Mouse (Mus musculus) intestine, embryonic 15.5 days (tissue): ENCODE data around the gene Smad9. TPM values are rescaled to one million over a fixed set of nuclear protein-coding genes. Genes with fewer than 3 reads are reported as not detected.

Experiments
- ATAC-seq: fragments of 200-750 bp; cut with Nextera tagmentation; 2 replicates; pipeline ENCODE4 v1.8.0; 2017; ENCODE audit warnings: moderate TSS enrichment, moderate library complexity
- H3K27ac ChIP-seq: fragments of 300-500 bp; sonication (generic); 2 replicates; pipeline ENCODE4 v1.5.1; 2015; ENCODE audit warnings: mild to moderate bottlenecking, inconsistent platforms
- H3K27me3 ChIP-seq: fragments of 300-500 bp; sonication (generic); replicated peaks from 2 replicates; pipeline ENCODE4 v1.6.1; 2015; ENCODE audit warnings: inconsistent platforms
- H3K36me3 ChIP-seq: fragments of 300-500 bp; sonication (generic); 2 replicates; pipeline ENCODE4 v1.6.1; 2015; ENCODE audit warnings: inconsistent platforms
- H3K4me1 ChIP-seq: fragments of 300-500 bp; sonication (generic); replicated peaks from 2 replicates; pipeline ENCODE4 v1.6.1; 2015; ENCODE audit warnings: inconsistent platforms
- H3K4me2 ChIP-seq: fragments of 300-500 bp; sonication (generic); replicated peaks from 2 replicates; pipeline ENCODE4 v1.6.1; 2015; ENCODE audit warnings: mild to moderate bottlenecking, inconsistent platforms
- H3K4me3 ChIP-seq: fragments of 300-500 bp; sonication (generic); replicated peaks from 2 replicates; pipeline ENCODE4 v1.5.1; 2015; ENCODE audit warnings: inconsistent platforms
- H3K9ac ChIP-seq: fragments of 300-500 bp; sonication (generic); 2 replicates; pipeline ENCODE4 v1.6.1; 2015; ENCODE audit warnings: inconsistent platforms
- H3K9me3 ChIP-seq: fragments of 300-500 bp; sonication (generic); 2 replicates; pipeline ENCODE4 v1.6.1; 2016; ENCODE audit warnings: inconsistent platforms
- WGBS: fragments of 180-500 bp; shearing (Covaris S2); methylation state at CpG from one replicate; pipeline ENCODE4 v1.1.7; 2015; 5-methylcytosine and 5-hydroxymethylcytosine counted together
- polyA plus RNA-seq: library from polyadenylated mRNA; unstranded; fragments of >200 nt; fragmentation: Nextera tagmentation; extraction: Ambion mirVana; gene quantifications from 2 replicates; pipeline ENCODE4 v1.2.1, GENCODE M21; 2015

The Smad9 gene
- 1.5 and 1.6 TPM in 2 replicates for polyA plus RNA-seq

DNA sequence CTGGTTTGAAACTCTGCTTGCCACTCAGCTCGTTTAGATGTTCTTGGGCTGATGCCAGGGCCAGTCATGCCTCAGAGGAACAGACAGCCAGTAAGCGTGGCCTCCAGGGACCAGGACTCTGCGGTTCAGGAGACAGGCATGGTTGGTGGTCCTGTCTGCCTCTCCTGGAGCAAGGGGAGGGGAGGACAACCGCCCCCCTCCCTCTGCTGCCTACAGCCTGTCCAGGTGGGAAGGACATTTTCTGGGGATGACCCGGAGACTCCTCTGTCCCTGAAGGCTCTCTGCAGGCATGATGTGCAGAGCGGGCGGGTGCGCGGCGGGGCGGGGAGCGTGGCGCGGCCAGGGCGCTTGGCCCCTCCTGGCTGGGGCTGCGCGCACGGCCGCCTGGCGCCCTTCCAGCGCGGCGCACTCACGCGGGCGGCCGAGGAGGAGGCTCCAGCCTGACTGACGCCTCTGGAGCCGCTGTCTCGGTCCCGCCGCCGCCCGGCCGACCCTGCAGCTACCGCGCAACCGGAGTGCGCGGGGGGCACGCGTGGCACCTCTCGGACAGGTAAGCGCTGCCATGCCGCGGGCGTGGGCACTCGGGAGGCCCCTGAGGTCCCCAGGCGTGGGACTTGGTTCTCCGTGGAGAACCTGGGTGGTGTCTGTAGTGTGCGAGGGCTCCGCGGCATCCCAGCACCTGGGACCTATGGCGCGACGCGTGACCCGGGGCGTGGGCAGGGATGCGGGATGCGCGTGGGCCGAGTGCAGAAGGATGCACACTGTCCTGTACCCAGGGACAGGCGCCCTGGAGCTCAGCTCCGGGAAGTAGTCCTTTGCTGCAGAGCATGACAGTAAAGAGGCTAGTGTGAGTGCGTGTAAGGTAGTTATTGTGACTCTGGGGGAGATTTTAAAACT is at the start of gene Smad9:
TSS of gene Smad9 (plus strand) at position 438 of the 897 bp plus-strand sequence.
- under 1% methylated on average over 66 of the region's 66 CpGs for WGBS
- H3K4me2 ChIP-seq: peak within 1 kb of the TSS; percentile 91
- peaks cover 10% of the 10 kb centered on the region; the same call in 1 of the 2 replicates for H3K27me3 ChIP-seq
- H3K9me3 ChIP-seq: no peaks in the 10 kb centered on the region
- peak within 1 kb of the TSS; percentile 83 for H3K27ac ChIP-seq
- peak within 1 kb of the TSS; percentile 66 for H3K4me3 ChIP-seq
- peaks cover 8% of the 10 kb centered on the region; the same call in 1 of the 2 replicates for H3K36me3 ChIP-seq
- peak; percentile 87 for ATAC-seq
- peaks cover 9% of the 10 kb centered on the region; the same call in 1 of the 2 replicates for H3K4me1 ChIP-seq
- H3K9ac ChIP-seq: peak within 1 kb of the TSS; percentile 69

DNA sequence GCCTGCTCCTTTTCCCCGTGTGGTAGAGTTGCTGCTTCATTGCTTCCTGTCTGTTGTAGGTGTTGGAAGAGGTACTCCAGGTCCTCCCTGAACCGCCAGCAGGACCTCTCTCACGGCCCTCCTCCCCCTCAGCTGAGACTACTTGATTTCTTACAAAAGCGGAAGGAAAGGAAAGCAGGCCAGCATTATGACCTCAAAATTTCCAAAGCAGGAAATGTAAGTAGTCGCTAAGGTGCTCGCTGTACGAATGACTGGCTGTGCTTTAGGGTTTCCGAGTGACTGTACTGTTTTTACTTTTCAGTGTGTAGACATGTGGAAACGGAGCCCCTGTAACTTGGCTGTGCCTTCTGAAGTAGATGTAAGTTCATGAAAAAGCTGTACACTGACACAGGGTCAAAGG is 46.4 kb upstream of the Smad9 start:
- Histone ChIP-seq H3K36me3 (peaks cover 38% of the 10 kb centered on the region), H3K4me1 (no peaks in the 10 kb centered on the region), H3K4me3 (no peak overlapping the region), H3K4me2 (no peak overlapping the region), H3K9ac (no peak overlapping the region), H3K9me3 (no peaks in the 10 kb centered on the region), H3K27me3 (no peaks in the 10 kb centered on the region), H3K27ac (no peak overlapping the region)
- ATAC-seq: no peak
- 84% methylated on average over 9 of the region's 9 CpGs for WGBS

DNA sequence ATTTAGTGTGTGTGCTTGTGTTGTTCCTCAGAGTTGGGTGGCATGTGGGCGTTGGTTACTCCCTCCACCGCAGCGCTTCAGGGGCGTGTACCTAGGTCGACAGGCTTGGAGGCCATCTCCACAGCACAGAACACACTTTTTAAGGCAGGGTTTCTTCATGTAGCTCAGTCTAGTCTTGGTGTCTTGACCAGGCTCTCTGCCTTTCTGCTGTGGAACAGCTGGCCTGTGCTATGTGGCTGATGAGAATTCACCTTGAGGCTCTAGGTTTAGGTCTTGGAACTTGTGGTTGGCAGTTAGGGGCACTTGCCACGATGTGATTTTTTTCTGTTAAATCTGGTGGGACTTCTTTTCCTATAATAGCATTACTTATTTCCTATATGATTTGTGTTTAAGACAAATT is 41.1 kb upstream of the Smad9 start, which contains the start of gene Gm21958:
TSS of gene Gm21958 (minus strand) at position 101 of the 400 bp plus-strand sequence.
- no peaks in the 10 kb centered on the region for H3K9me3 ChIP-seq
- H3K4me2 ChIP-seq: no peak within 1 kb of the TSS
- WGBS: 93% methylated on average over 6 of the region's 6 CpGs
- peaks cover 53% of the 10 kb centered on the region for H3K36me3 ChIP-seq
- no peaks in the 10 kb centered on the region for H3K4me1 ChIP-seq
- ATAC-seq: no peak
- H3K4me3 ChIP-seq: no peak within 1 kb of the TSS
- no peak within 1 kb of the TSS for H3K9ac ChIP-seq
- no peaks in the 10 kb centered on the region for H3K27me3 ChIP-seq
- H3K27ac ChIP-seq: no peak within 1 kb of the TSS

DNA sequence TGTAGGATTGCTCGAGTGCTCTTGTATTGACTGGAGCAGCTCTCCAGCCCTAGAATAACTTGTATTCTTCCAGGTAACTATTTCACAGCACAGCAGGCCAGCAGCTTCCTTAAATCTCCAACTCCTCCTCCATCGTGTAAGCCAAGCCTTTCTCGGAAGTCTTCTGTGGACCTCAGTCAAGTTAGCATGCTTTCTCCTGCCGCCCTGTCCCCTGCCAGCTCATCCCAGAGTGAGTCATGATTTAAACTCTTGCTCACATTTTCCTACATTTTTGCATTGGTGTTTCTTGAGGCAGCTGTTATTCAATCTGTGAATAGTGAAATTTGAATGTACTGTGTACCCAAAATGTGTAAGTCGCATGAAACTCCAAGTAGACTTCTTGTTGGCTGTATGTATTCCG is 39.9 kb upstream of the Smad9 start:
- H3K27me3 ChIP-seq: no peaks in the 10 kb centered on the region
- WGBS: 90% methylated on average over 6 of the region's 6 CpGs
- no peak overlapping the region for H3K4me2 ChIP-seq
- no peaks in the 10 kb centered on the region for H3K9me3 ChIP-seq
- H3K36me3 ChIP-seq: peaks cover 46% of the 10 kb centered on the region
- no peak overlapping the region for H3K9ac ChIP-seq
- no peak overlapping the region for H3K4me3 ChIP-seq
- no peak for ATAC-seq
- no peaks in the 10 kb centered on the region for H3K4me1 ChIP-seq
- H3K27ac ChIP-seq: no peak overlapping the region

DNA sequence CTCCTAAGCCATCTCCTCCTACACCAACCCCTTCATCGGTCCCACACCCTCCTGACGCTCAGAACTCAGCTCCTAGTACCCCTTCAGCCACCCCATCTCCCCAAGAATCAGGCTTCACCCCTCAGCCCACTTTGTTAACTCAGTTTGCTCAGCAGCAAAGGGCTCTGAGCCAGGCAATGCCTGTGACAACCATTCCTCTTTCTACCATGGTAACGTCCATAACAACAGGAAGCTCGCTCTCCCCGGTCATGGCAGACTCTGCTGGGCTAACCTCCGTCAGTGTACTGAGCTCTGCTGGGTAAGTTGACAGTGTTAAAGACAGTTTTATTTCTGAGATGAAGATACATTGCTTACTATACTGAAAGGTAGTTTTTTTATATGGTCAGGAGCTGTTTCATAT is 38.0 kb upstream of the Smad9 start:
- no peak overlapping the region for H3K27ac ChIP-seq
- no peak overlapping the region for H3K9ac ChIP-seq
- no peaks in the 10 kb centered on the region for H3K9me3 ChIP-seq
- no peak overlapping the region for H3K4me2 ChIP-seq
- H3K4me3 ChIP-seq: no peak overlapping the region
- ATAC-seq: no peak
- H3K36me3 ChIP-seq: peaks cover 35% of the 10 kb centered on the region
- no peaks in the 10 kb centered on the region for H3K27me3 ChIP-seq
- WGBS: 76% methylated on average over 6 of the region's 6 CpGs
- H3K4me1 ChIP-seq: no peaks in the 10 kb centered on the region

DNA sequence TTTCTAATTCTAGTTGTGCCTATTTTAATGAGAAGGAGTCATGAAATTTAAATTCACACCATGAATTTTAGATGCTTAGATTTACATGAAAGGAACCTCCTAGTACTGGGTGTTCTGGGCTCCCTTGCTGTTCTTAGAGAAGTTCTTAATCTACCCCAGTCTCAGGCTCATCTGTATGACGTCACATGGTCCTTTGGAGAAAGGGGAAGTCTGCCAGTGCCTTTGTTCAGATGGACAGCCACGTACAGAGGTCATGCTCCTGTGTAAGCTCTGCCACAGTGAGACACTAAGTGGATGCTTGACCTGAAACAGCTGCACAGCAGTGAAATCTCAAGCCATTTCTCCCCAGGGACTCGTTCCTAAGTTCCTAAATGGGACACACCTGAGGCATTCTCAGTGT is 36.4 kb upstream of the Smad9 start:
- Histone ChIP-seq H3K27me3 (no peaks in the 10 kb centered on the region), H3K36me3 (peaks cover 36% of the 10 kb centered on the region), H3K4me2 (no peak overlapping the region), H3K27ac (no peak overlapping the region), H3K4me3 (no peak overlapping the region), H3K9me3 (no peaks in the 10 kb centered on the region), H3K4me1 (no peaks in the 10 kb centered on the region), H3K9ac (no peak overlapping the region)
- ATAC-seq: no peak
- WGBS: 71% methylated on average over 3 of the region's 3 CpGs

DNA sequence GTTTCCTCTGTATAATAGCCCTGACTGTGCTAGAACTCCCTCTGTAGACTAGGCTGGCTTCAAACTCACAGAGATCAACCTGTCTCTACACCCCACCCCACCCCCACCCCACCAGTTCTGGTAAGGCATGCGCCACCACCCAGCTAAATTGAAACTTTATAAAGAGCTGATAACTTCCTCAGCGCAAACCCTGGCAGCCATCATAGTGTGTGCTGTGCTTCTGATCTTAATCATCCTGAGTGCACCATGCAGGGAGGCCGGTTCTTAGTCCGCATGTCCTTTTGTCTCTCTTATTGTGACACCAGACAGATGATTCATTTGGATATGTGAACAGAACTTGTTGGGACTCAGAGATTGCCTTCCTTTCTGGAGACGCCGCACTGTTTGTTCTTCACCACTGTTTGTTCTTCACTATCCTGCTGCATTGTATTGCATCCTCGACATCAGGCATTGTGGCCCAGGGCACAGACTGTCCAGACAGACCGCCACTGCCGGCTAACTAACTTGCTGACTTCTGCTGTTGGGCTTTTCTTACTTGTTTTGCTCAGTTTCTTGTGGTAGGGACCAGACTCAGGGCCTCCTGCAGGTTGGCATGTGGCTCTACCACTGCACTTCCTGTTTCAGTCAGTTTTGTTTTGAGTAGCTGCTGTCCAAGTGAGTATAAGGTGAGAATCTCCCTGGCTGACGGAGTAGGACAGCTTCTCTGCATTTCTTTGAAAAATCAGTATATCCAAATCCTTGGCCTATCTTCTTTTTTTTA is 31.5 kb upstream of the Smad9 start:
- peaks cover 28% of the 10 kb centered on the region for H3K36me3 ChIP-seq
- no peak overlapping the region for H3K9ac ChIP-seq
- ATAC-seq: no peak
- H3K27me3 ChIP-seq: no peaks in the 10 kb centered on the region
- H3K4me3 ChIP-seq: no peak overlapping the region
- H3K27ac ChIP-seq: no peak overlapping the region
- H3K4me2 ChIP-seq: no peak overlapping the region
- no peaks in the 10 kb centered on the region for H3K4me1 ChIP-seq
- WGBS: 76% methylated on average over 10 of the region's 10 CpGs
- H3K9me3 ChIP-seq: no peaks in the 10 kb centered on the region

DNA sequence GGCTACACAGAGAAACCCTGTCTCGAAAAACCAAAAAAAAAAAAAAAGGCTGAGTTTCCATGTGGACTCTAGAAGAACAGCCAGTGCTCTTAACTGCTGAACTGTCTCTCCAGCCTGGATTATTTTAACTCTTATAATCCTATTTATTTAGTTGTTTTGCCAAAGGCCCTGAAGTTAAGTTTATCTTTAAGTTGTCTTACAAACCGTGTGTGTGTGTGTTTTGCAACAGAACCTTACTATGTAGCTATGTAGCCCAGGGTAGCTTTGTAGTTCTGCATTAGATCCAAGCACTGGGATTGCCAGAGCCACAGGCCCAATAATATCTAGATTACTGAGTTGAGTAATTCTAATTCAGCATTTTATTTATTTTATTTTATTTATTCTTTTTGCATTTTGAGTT is 30.0 kb upstream of the Smad9 start:
- H3K9me3 ChIP-seq: no peaks in the 10 kb centered on the region
- no peak for ATAC-seq
- H3K9ac ChIP-seq: no peak overlapping the region
- no peak overlapping the region for H3K4me3 ChIP-seq
- H3K4me1 ChIP-seq: no peaks in the 10 kb centered on the region
- no peak overlapping the region for H3K4me2 ChIP-seq
- 87% methylated on average over 2 of the region's 2 CpGs for whole genome bisulfite sequencing
- H3K27ac ChIP-seq: no peak overlapping the region
- peaks cover 40% of the 10 kb centered on the region for H3K36me3 ChIP-seq
- no peaks in the 10 kb centered on the region for H3K27me3 ChIP-seq

DNA sequence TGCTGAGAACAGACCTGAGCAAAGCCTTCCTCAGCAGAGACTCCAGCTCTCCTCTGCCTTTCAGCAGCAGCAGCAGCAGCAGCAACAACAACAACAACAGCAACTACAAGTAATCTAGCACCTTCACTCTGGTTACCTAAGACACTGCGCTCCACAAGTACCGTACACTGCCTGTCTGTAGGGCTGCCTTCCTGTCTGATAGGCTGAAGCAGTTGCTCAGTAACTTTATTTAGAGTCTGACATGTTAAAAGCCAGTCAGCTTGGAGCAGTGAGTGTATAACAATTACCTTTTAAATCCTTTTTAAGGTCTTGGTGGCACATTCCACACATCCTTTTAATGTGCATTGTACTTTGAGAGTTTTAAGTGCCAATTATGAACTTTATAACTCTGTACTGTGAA is 27.8 kb upstream of the Smad9 start:
- Histone ChIP-seq H3K9ac (no peak overlapping the region), H3K4me2 (no peak overlapping the region), H3K4me1 (no peaks in the 10 kb centered on the region), H3K27ac (no peak overlapping the region), H3K27me3 (no peaks in the 10 kb centered on the region), H3K9me3 (no peaks in the 10 kb centered on the region), H3K36me3 (peaks cover 40% of the 10 kb centered on the region), H3K4me3 (no peak overlapping the region)
- ATAC-seq: no peak
- WGBS: 97% methylated on average over 2 of the region's 2 CpGs

DNA sequence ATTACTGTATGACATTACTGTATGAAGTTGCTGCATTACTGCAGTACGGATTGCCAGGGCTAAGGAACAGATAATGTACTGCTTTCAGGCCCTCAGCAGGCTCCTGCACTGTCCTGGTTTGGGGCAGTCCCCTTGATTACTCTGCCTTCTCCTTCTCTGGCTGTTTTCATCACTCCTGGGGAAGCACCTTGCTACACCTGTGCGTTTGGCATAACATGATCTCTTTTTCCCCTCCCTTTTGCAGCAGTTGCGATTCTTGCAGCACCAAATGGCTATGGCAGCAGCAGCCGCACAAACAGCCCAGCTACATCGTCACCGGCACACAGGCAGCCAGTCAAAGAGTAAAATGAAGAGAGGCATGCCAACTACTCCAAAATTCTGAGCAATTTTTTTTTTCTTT is 27.3 kb upstream of the Smad9 start:
- Histone ChIP-seq H3K9me3 (no peaks in the 10 kb centered on the region), H3K36me3 (peaks cover 44% of the 10 kb centered on the region), H3K4me3 (no peak overlapping the region), H3K27ac (no peak overlapping the region), H3K4me2 (no peak overlapping the region), H3K4me1 (no peaks in the 10 kb centered on the region), H3K27me3 (no peaks in the 10 kb centered on the region), H3K9ac (no peak overlapping the region)
- 88% methylated on average over 6 of the region's 6 CpGs for WGBS
- no peak for ATAC-seq

DNA sequence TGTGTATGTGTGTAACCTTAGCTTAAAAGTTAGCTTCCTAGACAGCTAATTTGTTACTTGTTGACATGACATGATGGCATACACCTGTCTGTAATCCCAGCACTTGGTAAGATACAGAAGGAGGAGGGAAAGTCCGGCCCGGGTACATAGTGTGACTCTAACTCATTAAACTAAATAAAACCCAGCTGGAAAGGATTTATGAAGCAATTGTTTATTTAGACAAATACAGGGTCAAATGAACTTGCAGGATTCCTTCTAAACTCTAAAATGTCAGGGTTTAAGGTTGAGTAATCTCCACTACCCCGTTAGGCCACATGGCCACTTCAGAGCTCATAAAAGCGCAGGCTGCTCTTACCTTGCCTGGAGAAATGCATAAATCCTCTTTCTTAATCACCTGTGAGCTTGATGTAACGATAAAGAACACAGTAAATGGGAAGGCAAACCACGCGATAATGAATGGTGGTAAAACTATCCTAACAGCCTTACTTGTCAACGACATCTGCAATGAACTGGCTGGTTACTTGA is 23.7 kb upstream of the Smad9 start:
- no peak overlapping the region for H3K4me2 ChIP-seq
- no peak overlapping the region for H3K27ac ChIP-seq
- H3K4me1 ChIP-seq: no peaks in the 10 kb centered on the region
- H3K4me3 ChIP-seq: no peak overlapping the region
- peaks cover 39% of the 10 kb centered on the region for H3K36me3 ChIP-seq
- H3K9me3 ChIP-seq: no peaks in the 10 kb centered on the region
- H3K27me3 ChIP-seq: no peaks in the 10 kb centered on the region
- 61% methylated on average over 8 of the region's 8 CpGs for whole genome bisulfite sequencing
- ATAC-seq: no peak
- H3K9ac ChIP-seq: no peak overlapping the region

DNA sequence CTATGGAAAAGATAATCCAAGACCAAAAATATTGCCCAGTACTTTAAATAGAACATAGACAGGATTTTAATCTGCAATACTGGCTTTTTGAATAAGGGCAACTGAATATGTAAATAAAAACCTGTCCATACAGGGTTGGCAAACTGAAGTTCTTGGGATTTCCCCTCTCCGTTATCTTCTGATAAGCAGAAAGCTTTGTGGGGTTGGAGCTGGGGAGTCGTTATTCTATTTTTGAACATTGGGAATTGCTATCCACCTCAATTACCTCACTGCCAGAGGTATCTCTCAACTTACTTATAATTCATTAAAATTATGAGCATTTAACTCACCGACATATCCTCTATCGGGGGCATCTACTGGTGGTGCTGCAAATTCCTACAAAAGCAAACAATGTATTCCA is 23.0 kb upstream of the Smad9 start:
- WGBS: 89% methylated on average over 4 of the region's 4 CpGs
- no peak for ATAC-seq
- Histone ChIP-seq H3K4me3 (no peak overlapping the region), H3K9ac (no peak overlapping the region), H3K27ac (no peak overlapping the region), H3K36me3 (peaks cover 33% of the 10 kb centered on the region), H3K4me2 (no peak overlapping the region), H3K4me1 (no peaks in the 10 kb centered on the region), H3K27me3 (no peaks in the 10 kb centered on the region), H3K9me3 (no peaks in the 10 kb centered on the region)
